Comparison of ENCODE assay signal across 23 mouse cellular contexts in the genomic region with DNA sequence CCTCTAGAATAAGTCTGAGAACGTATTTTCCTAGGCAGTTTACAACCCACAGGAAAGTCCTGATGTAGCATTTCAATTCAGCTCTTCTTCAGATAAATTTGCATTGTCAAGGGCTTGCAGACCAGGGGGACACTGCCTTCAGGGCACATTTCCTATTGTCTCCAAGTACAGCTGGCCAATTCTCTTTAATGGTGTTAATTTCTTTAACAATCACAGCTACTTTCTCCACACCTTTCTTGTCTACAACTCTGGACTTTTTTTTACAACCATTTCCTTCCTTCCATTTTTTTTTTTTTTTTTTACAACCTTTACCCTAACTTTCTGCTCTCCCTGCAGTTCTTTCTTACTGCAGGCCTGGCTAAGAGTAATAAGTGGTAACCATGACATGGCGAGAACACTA.
A peak's percentile ranks its signal among the peaks of the same experiment; 100 is the strongest.
DNase-seq lines count a peak whose midpoint lies in the region; ATAC-seq and TF ChIP-seq lines count a peak whose summit lies in the region.
"Had no signal": no experiment of that assay in that cellular context is flagged by ENCODE, and none has a peak within 500 bp of the region (broad histone marks: within the 10 kb centered on the region; RNA-seq: fewer than 3 reads in every experiment).

No protein-coding gene starts in this region.

- no peaks in the 10 kb centered on the region for H3K79me2 ChIP-seq in MEL (ENCODE audit: control insufficient read depth, insufficient read depth, low read length, poor library complexity)

- TF ChIP-seq POLR2A in MEL (IDR thresholded peaks at IDR 0.05; ENCODE audit: control insufficient read depth in 1 of 2, insufficient read depth in 1 of 2, low read depth in 1 of 2, low read length in 2 of 2, poor library complexity in 1 of 2) = no peak

- TF ChIP-seq EP300 in MEL (IDR thresholded peaks at IDR 0.05; ENCODE audit: low read depth in 1 of 2, low read length in 2 of 2) = no peak
- no peak for TF ChIP-seq EP300 in lung, postnatal 0 days (IDR thresholded peaks at IDR 0.05)

- no peaks in the 10 kb centered on the region for H3K9me3 ChIP-seq in megakaryocyte, embryonic 14.5 days
- H3K9me3 ChIP-seq in MEL (replicated peaks; ENCODE audit: insufficient read depth, low read length) = no peaks in the 10 kb centered on the region
- no peaks in the 10 kb centered on the region for H3K9me3 ChIP-seq in embryonic facial prominence, embryonic 10.5 days
- no peaks in the 10 kb centered on the region for H3K9me3 ChIP-seq in lung, postnatal 0 days (ENCODE audit: low read length)
- H3K9me3 ChIP-seq: embryonic facial prominence, embryonic 12.5 days; forebrain, embryonic 13.5 days; forebrain, embryonic 15.5 days; G1E had no signal

- TF ChIP-seq RAD21 in MEL (IDR thresholded peaks at IDR 0.05; ENCODE audit: low read depth, low read length) = no peak

- DNase-seq in ES-CJ7 (ENCODE audit: low read depth, low spot score) = peak; percentile 74
- no peak for DNase-seq in MEL (ENCODE audit: low read depth, low spot score)
- peak; percentile 76 for DNase-seq in ZHBTc4 (ENCODE audit: low read depth, low spot score)
- no peak for DNase-seq in cerebellum, adult 8-10 months
- DNase-seq in embryonic facial prominence, embryonic 10.5 days (ENCODE audit: low spot score) = no peak
- DNase-seq in lung, postnatal 0 days (ENCODE audit: low spot score) = no peak
- DNase-seq: adrenal gland, adult 8-10 months; adrenal gland, postnatal 14 days; adrenal gland, postnatal 36 days; B cell, adult 2 months; cerebellum, adult 11-12 months; cerebellum, adult 2 months; cerebellum, adult 9-11 months; cerebellum, postnatal 14 days; cerebellum, postnatal 36 days; forebrain, postnatal 0 days had no signal

- no peak overlapping the region for H3K9ac ChIP-seq in MEL (ENCODE audit: control insufficient read depth, low read depth, low read length, poor library complexity, severe bottlenecking)
- H3K9ac ChIP-seq in lung, postnatal 0 days (replicated peaks; ENCODE audit: low read depth) = no peak overlapping the region
- H3K9ac ChIP-seq: embryonic facial prominence, embryonic 12.5 days; forebrain, embryonic 13.5 days; forebrain, embryonic 15.5 days; forebrain, postnatal 0 days had no signal

- H3K27me3 ChIP-seq in megakaryocyte, embryonic 14.5 days (replicated peaks) = no peaks in the 10 kb centered on the region
- H3K27me3 ChIP-seq in MEL (ENCODE audit: control insufficient read depth in 1 of 2, insufficient read depth in 2 of 2, low read length in 2 of 2) = no peaks in the 10 kb centered on the region
- H3K27me3 ChIP-seq in embryonic facial prominence, embryonic 10.5 days (replicated peaks; ENCODE audit: low read depth, poor library complexity, severe bottlenecking) = no peaks in the 10 kb centered on the region
- no peaks in the 10 kb centered on the region for H3K27me3 ChIP-seq in lung, postnatal 0 days (replicated peaks; ENCODE audit: insufficient read depth, low read length)
- H3K27me3 ChIP-seq: embryonic facial prominence, embryonic 12.5 days; forebrain, embryonic 13.5 days; forebrain, embryonic 15.5 days had no signal

- H3K27ac ChIP-seq in MEL (ENCODE audit: control insufficient read depth, low read depth, low read length) = no peak overlapping the region
- H3K27ac ChIP-seq in embryonic facial prominence, embryonic 10.5 days (replicated peaks) = no peak overlapping the region
- H3K27ac ChIP-seq in lung, postnatal 0 days (ENCODE audit: low read length) = no peak overlapping the region
- H3K27ac ChIP-seq: embryonic facial prominence, embryonic 12.5 days; forebrain, embryonic 13.5 days; forebrain, embryonic 15.5 days had no signal

- ATAC-seq in megakaryocyte, adult 5-6 weeks (ENCODE audit: poor library complexity, severe bottlenecking) = no peak
- no peak for ATAC-seq in lung, postnatal 0 days
- ATAC-seq: CD4-positive, CD25-positive, alpha-beta regulatory T cell, adult 4 months; forebrain, embryonic 13.5 days; forebrain, embryonic 15.5 days; forebrain, postnatal 0 days had no signal

- WGBS in embryonic facial prominence, embryonic 10.5 days = 77% methylated on average over 2 of the region's 2 CpGs
- WGBS in lung, postnatal 0 days = 70% methylated on average over 2 of the region's 2 CpGs

- H3K4me1 ChIP-seq in megakaryocyte, embryonic 14.5 days = peaks cover 26% of the 10 kb centered on the region
- H3K4me1 ChIP-seq in MEL (ENCODE audit: control insufficient read depth in 1 of 2, insufficient read depth in 2 of 2, low read length in 2 of 2) = peaks cover 0 to 3% of the 10 kb centered on the region in 2 experiments; a peak in 1 of 4 replicates
- H3K4me1 ChIP-seq in embryonic facial prominence, embryonic 10.5 days = no peaks in the 10 kb centered on the region
- no peaks in the 10 kb centered on the region for H3K4me1 ChIP-seq in lung, postnatal 0 days (ENCODE audit: insufficient read depth, low read depth, low read length)
- H3K4me1 ChIP-seq: embryonic facial prominence, embryonic 12.5 days; forebrain, embryonic 13.5 days; forebrain, embryonic 15.5 days had no signal

- peak overlapping the region; percentile 38 for H3K4me3 ChIP-seq in megakaryocyte, embryonic 14.5 days (replicated peaks)
- no peak overlapping the region for H3K4me3 ChIP-seq in MEL (ENCODE audit: control insufficient read depth in 1 of 2, insufficient read depth in 1 of 2, low read depth in 2 of 2, low read length in 2 of 2)
- no peak overlapping the region for H3K4me3 ChIP-seq in embryonic facial prominence, embryonic 10.5 days
- no peak overlapping the region for H3K4me3 ChIP-seq in lung, postnatal 0 days (ENCODE audit: low read depth, low read length)
- H3K4me3 ChIP-seq: embryonic facial prominence, embryonic 12.5 days; forebrain, embryonic 13.5 days; forebrain, embryonic 15.5 days had no signal

- no peak overlapping the region for H3K4me2 ChIP-seq in lung, postnatal 0 days (replicated peaks; ENCODE audit: low read depth, low read length)
- H3K4me2 ChIP-seq: embryonic facial prominence, embryonic 12.5 days; forebrain, embryonic 13.5 days; forebrain, embryonic 15.5 days had no signal

- TF ChIP-seq CTCF in MEL (IDR thresholded peaks at IDR 0.05 in 2 of 3, conservative IDR thresholded peaks at IDR 0.05 in 1 of 3; ENCODE audit: control insufficient read depth in 1 of 3, insufficient read depth in 1 of 3, low read depth in 2 of 3, low read length in 3 of 3, poor library complexity in 1 of 3, severe bottlenecking in 1 of 3) = no peak
- no peak for TF ChIP-seq CTCF in lung, postnatal 0 days (IDR thresholded peaks at IDR 0.05)

- peaks cover 5% of the 10 kb centered on the region for H3K36me3 ChIP-seq in megakaryocyte, embryonic 14.5 days (replicated peaks; ENCODE audit: low read length)
- peaks cover 0 to 6% of the 10 kb centered on the region in 2 experiments; a peak in 2 of 4 replicates for H3K36me3 ChIP-seq in MEL (ENCODE audit: control insufficient read depth in 1 of 2, insufficient read depth in 2 of 2, low read length in 2 of 2)
- no peaks in the 10 kb centered on the region for H3K36me3 ChIP-seq in embryonic facial prominence, embryonic 10.5 days (replicated peaks)
- no peaks in the 10 kb centered on the region for H3K36me3 ChIP-seq in lung, postnatal 0 days (ENCODE audit: insufficient read depth, low read length)
- H3K36me3 ChIP-seq: embryonic facial prominence, embryonic 12.5 days; forebrain, embryonic 15.5 days; G1E had no signal

TF ChIP-seq in MEL, 35 proteins besides CTCF, POLR2A, EP300 and RAD21:
- TF ChIP-seq MXI1 (IDR thresholded peaks at IDR 0.05; ENCODE audit: low read depth, low read length) (no peak), GABPA (IDR thresholded peaks at IDR 0.05; ENCODE audit: low read depth, low read length) (no peak), ZNF384 (IDR thresholded peaks at IDR 0.05; ENCODE audit: low read depth, low read length) (0 out of 2 replicates have a peak, but pooled peaks have one; percentile 16), POLR2AphosphoS2 (IDR thresholded peaks at IDR 0.05; ENCODE audit: low read length) (no peak)
TF ChIP-seq in MEL: peak in this region for 1.

Comparison
In these comparisons a context has a peak if more than half of its experiments do, and no peak if none do; other contexts are left out.
1. DNase-seq: peak in ES-CJ7 (single experiment) and ZHBTc4 (single experiment); none in MEL (single experiment), cerebellum, adult 8-10 months (single experiment), embryonic facial prominence, embryonic 10.5 days (single experiment) and lung, postnatal 0 days (single experiment).